In the genomic region with DNA sequence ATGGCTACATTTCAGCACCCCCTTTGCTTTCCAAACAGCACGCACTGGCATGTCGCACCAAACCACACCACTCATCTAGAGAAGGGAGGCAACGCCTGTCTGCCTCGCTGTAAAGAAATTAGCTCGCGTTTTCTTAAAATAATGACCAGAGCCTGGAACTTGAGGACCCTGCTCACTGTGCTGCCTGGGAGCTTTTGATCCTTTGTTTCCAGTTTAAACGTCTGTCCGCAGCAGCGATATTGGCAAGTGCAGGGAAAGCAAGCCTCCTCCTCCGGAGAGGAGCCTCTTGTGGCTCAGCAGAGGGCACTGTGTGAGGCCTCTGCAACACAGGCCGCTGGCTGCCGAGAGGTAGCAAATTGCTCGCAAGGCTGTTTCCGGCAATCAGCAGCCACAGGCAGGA, we compare ENCODE assay signal across 8 mouse cellular contexts.
DNase-seq lines count a peak whose midpoint lies in the region; ATAC-seq lines count a peak whose summit lies in the region.

No protein-coding gene starts in this region.

- H3K9ac ChIP-seq in heart, embryonic 15.5 days: no peak overlapping the region
- H3K9ac ChIP-seq in midbrain, embryonic 13.5 days (replicated peaks): 0 out of 2 replicates have a peak overlapping the region, but pooled peaks have one; percentile 36

- peak; percentile 7 to 11 for DNase-seq in heart, adult 18-20 months
- no peak for DNase-seq in heart, postnatal 25 days (ENCODE audit: low spot score)
- DNase-seq in limb, embryonic 10.5 days (ENCODE audit: low spot score): peak; percentile 58
- no peak for DNase-seq in urinary bladder, postnatal 4 days (ENCODE audit: low spot score in 2 of 2)
- DNase-seq in thymus, postnatal 10 days (ENCODE audit: low spot score in 2 of 2): no peak
- no peak for DNase-seq in cerebellum, adult 18-20 months

- 4% methylated on average over 14 of the region's 14 CpGs for WGBS in heart, embryonic 15.5 days
- WGBS in limb, embryonic 10.5 days: 2% methylated on average over 14 of the region's 14 CpGs
- WGBS in midbrain, embryonic 13.5 days: 2% methylated on average over 14 of the region's 14 CpGs

- H3K27me3 ChIP-seq in heart, embryonic 15.5 days: peaks cover 31% of the 10 kb centered on the region
- peaks cover 65% of the 10 kb centered on the region for H3K27me3 ChIP-seq in limb, embryonic 10.5 days (ENCODE audit: low read depth, poor library complexity, severe bottlenecking)
- peaks cover 70% of the 10 kb centered on the region for H3K27me3 ChIP-seq in midbrain, embryonic 13.5 days

- no peak for ATAC-seq in heart, embryonic 15.5 days (replicated peaks; ENCODE audit: insufficient number of reproducible peaks, insufficient read depth, low FRiP score, low read depth)
- ATAC-seq in midbrain, embryonic 13.5 days: peak; percentile 41; the same call in 1 of the 2 replicates

- H3K4me1 ChIP-seq in heart, embryonic 15.5 days (replicated peaks): peaks cover 12% of the 10 kb centered on the region; the same call in 1 of the 2 replicates
- peaks cover 47% of the 10 kb centered on the region for H3K4me1 ChIP-seq in limb, embryonic 10.5 days
- H3K4me1 ChIP-seq in midbrain, embryonic 13.5 days (replicated peaks): peaks cover 67% of the 10 kb centered on the region

- H3K27ac ChIP-seq in heart, embryonic 15.5 days: no peak overlapping the region
- H3K27ac ChIP-seq in limb, embryonic 10.5 days: no peak overlapping the region
- peak overlapping the region; percentile 61 for H3K27ac ChIP-seq in midbrain, embryonic 13.5 days

- peak overlapping the region; percentile 25; the same call in 1 of the 2 replicates for H3K4me3 ChIP-seq in heart, embryonic 15.5 days
- peak overlapping the region; percentile 9; the same call in 1 of the 2 replicates for H3K4me3 ChIP-seq in limb, embryonic 10.5 days
- H3K4me3 ChIP-seq in midbrain, embryonic 13.5 days (replicated peaks): no peak overlapping the region

- no peaks in the 10 kb centered on the region for H3K9me3 ChIP-seq in heart, embryonic 15.5 days (replicated peaks)
- no peaks in the 10 kb centered on the region for H3K9me3 ChIP-seq in limb, embryonic 10.5 days (replicated peaks)
- H3K9me3 ChIP-seq in midbrain, embryonic 13.5 days: no peaks in the 10 kb centered on the region

- H3K4me2 ChIP-seq in heart, embryonic 15.5 days: peak overlapping the region; percentile 59
- H3K4me2 ChIP-seq in midbrain, embryonic 13.5 days (replicated peaks): peak overlapping the region; percentile 38

- H3K36me3 ChIP-seq in heart, embryonic 15.5 days: no peaks in the 10 kb centered on the region
- H3K36me3 ChIP-seq in limb, embryonic 10.5 days: no peaks in the 10 kb centered on the region
- no peaks in the 10 kb centered on the region for H3K36me3 ChIP-seq in midbrain, embryonic 13.5 days

- intact Hi-C loops in heart, postnatal 25 days (cut with DNase I): no loop called here

Comparison
In these comparisons a context has a peak if more than half of its experiments do, and no peak if none do; other contexts are left out.
1. DNase-seq: peak in heart, adult 18-20 months (2 of 2) and limb, embryonic 10.5 days (single experiment); none in heart, postnatal 25 days (single experiment), urinary bladder, postnatal 4 days (0 of 2), thymus, postnatal 10 days (0 of 2) and cerebellum, adult 18-20 months (0 of 2).